Mouse (Mus musculus): ENCODE measurements around the gene Orai2. TPM values are rescaled to one million over a fixed set of nuclear protein-coding genes. Genes with fewer than 3 reads are reported as not detected.
"Not testable (repeated sequence)": the region's sequence is repeated elsewhere in the genome, so short reads cannot be mapped to it uniquely, and the experiment has no call there.

Orai2 gene
- total RNA-seq, 2 experiments from 2014 or later, result 2.0 to 3.3 TPM

GRCm38 (mm10) chr5:136135571-136136291 is 34.8 kb downstream of the Orai2 start, which contains the start of the genes Lrwd1 and Alkbh4:
Gene Lrwd1, minus strand, starts transcription at chr5:136136074.
Gene Alkbh4, plus strand, starts transcription at chr5:136136146.
- DNase-seq, result peak; percentile 97

GRCm38 (mm10) chr5:136122165-136122564 is 48.3 kb downstream of the Orai2 start:
- DNase-seq, result no peak

- DNase-seq, result no peak
Measured at GRCm38 (mm10) chr5:136116784-136117112, 53.8 kb downstream of the Orai2 start.

GRCm38 (mm10) chr5:136115891-136116783 is 54.4 kb downstream of the Orai2 start, which contains the start of gene Polr2j:
Gene Polr2j, plus strand, starts transcription at chr5:136116631.
- DNase-seq, result peak; percentile 97

- not testable (repeated sequence) for DNase-seq
Measured at GRCm38 (mm10) chr5:136113546-136113945, 57.0 kb downstream of the Orai2 start.

- DNase-seq, result no peak
Measured at GRCm38 (mm10) chr5:136109042-136109441, 61.5 kb downstream of the Orai2 start.

GRCm38 (mm10) chr5:136108486-136108885 is 62.0 kb downstream of the Orai2 start:
- no peak for DNase-seq

- peak; percentile 46 for DNase-seq
Measured at GRCm38 (mm10) chr5:136104511-136104910, 66.0 kb downstream of the Orai2 start.

GRCm38 (mm10) chr5:136102099-136102820 is 68.3 kb downstream of the Orai2 start:
- peak; percentile 77 for DNase-seq

GRCm38 (mm10) chr5:136098536-136098935 is 72.0 kb downstream of the Orai2 start:
- no peak for DNase-seq

Small RNA genes lying within 50 kb of the gene (microRNA-seq; reads per million reads assigned to microRNA genes)
- 0 to 0.20 reads per million in 2 experiments for gene Mir7035

Other genes starting within 250 kb of the Orai2 start
- gene Ywhag, start 236.1 kb downstream of the Orai2 start, total RNA-seq (2021), result 100 to 1,000 TPM; 285 to 292 TPM
- gene Ssc4d, start 196.2 kb downstream of the Orai2 start, total RNA-seq (2021), result under 1 TPM; 0.36 to 0.69 TPM
- gene Zp3, start 190.6 kb downstream of the Orai2 start, total RNA-seq (2021), result not detected
- gene Dtx2, start 175.9 kb downstream of the Orai2 start, total RNA-seq (2021), result 10 to 100 TPM in 1 of 2 experiments, 1 to 10 TPM in 1; 9.7 to 10.7 TPM
- gene Upk3b, start 132.2 kb downstream of the Orai2 start, total RNA-seq (2021), result 10 to 100 TPM; 25.8 to 30.7 TPM
- not detected for gene Upk3bl, start 116.2 kb downstream of the Orai2 start, total RNA-seq (2021)
- gene Rasa4, start 86.8 kb downstream of the Orai2 start, total RNA-seq (2021), result 1 to 10 TPM; 2.1 to 2.4 TPM
- 10 to 100 TPM; 63.4 to 67.3 TPM for gene Polr2j, start 54.1 kb downstream of the Orai2 start, total RNA-seq (2021)
- gene Lrwd1, start 34.6 kb downstream of the Orai2 start, total RNA-seq (2021), result 1 to 10 TPM; 7.9 to 9.5 TPM
- 1 to 10 TPM; 6.5 to 7.4 TPM for gene Alkbh4, start 34.6 kb downstream of the Orai2 start, total RNA-seq (2021)
- gene Prkrip1, start 28.2 kb upstream of the Orai2 start, total RNA-seq (2021), result 10 to 100 TPM; 27.9 to 32.6 TPM
- gene Sh2b2, start 75.8 kb upstream of the Orai2 start, total RNA-seq (2021), result 1 to 10 TPM; 2.3 to 2.5 TPM

Measured in heart, postnatal 4 days (tissue).